Mouse (Mus musculus): ENCODE data around the gene Hs6st1. TPM values are rescaled to one million over a fixed set of nuclear protein-coding genes. Genes with fewer than 3 reads are reported as not detected.

Gene Hs6st1
- polyA plus RNA-seq, 1 experiment from 2014 or later, result 6.1 TPM

Small RNA genes within 50 kb of the gene (microRNA-seq; reads per million reads assigned to microRNA genes)
- 2.6 reads per million for gene Mir6897

Other genes with a start within 250 kb of the Hs6st1 start
- gene Uggt1, start 176.3 kb downstream of the Hs6st1 start, polyA plus RNA-seq (2015; fragmentation: Nextera tagmentation; extraction: Ambion mirVana), result 18.4 and 22.2 TPM in 2 replicates
- 2.4 and 2.8 TPM in 2 replicates for gene Neurl3, start 206.3 kb downstream of the Hs6st1 start, polyA plus RNA-seq (2015; fragmentation: Nextera tagmentation; extraction: Ambion mirVana)
- 2.1 and 2.2 TPM in 2 replicates for gene Arid5a, start 239.3 kb downstream of the Hs6st1 start, polyA plus RNA-seq (2015; fragmentation: Nextera tagmentation; extraction: Ambion mirVana)